Mouse (Mus musculus): ENCODE measurements around the gene Clec11a. TPM values are rescaled to one million over a fixed set of nuclear protein-coding genes. Genes with fewer than 3 reads are reported as not detected.

Clec11a gene
- 1.3 and 1.9 TPM in 2 replicates for total RNA-seq (2014; rRNA removed)
- polyA plus RNA-seq (2012; rRNA removed) = 2.0 and 2.4 TPM in 2 replicates

GRCm38 (mm10) chr7:44306516-44307240 lies at the start of gene Clec11a:
Gene Clec11a (minus strand): TSS chr7:44306902.
- no peak within 1 kb of the TSS for H3K27ac ChIP-seq (replicated peaks; ENCODE audit: insufficient read depth, low read depth, low read length)
- 82% methylated on average over 6 of the region's 6 CpGs for WGBS
- H3K9ac ChIP-seq (ENCODE audit: low read depth, low read length) = peak within 1 kb of the TSS; percentile 7; the same call in 1 of the 2 replicates
- TF ChIP-seq CTCF (IDR thresholded peaks at IDR 0.05; ENCODE audit: low read depth, low read length) = no peak
- TF ChIP-seq POLR2A (IDR thresholded peaks at IDR 0.05; ENCODE audit: extremely low read depth, insufficient read depth, low read length) = no peak
- no peak for DNase-seq (ENCODE audit: extremely low read depth, low read depth, low spot score)
- peaks cover 18% of the 10 kb centered on the region for H3K27me3 ChIP-seq (ENCODE audit: control insufficient read depth, insufficient read depth, low read length)
- no peaks in the 10 kb centered on the region for H3K36me3 ChIP-seq (ENCODE audit: control insufficient read depth, insufficient read depth, low read length)
- peak within 1 kb of the TSS; percentile 7; the same call in 1 of the 2 replicates for H3K4me3 ChIP-seq (ENCODE audit: insufficient read depth, low read depth, low read length)
- peaks cover 6% of the 10 kb centered on the region; the same call in 1 of the 2 replicates for H3K4me1 ChIP-seq (ENCODE audit: control insufficient read depth, insufficient read depth, low read length)
- no peaks in the 10 kb centered on the region for H3K79me2 ChIP-seq (ENCODE audit: control insufficient read depth, insufficient read depth, low read length)

- Histone ChIP-seq H3K4me3 (ENCODE audit: insufficient read depth, low read depth, low read length) (no peak overlapping the region), H3K4me1 (ENCODE audit: control insufficient read depth, insufficient read depth, low read length) (peaks cover 1% of the 10 kb centered on the region; the same call in 1 of the 2 replicates), H3K27me3 (ENCODE audit: control insufficient read depth, insufficient read depth, low read length) (peaks cover 40% of the 10 kb centered on the region), H3K79me2 (ENCODE audit: control insufficient read depth, insufficient read depth, low read length) (no peaks in the 10 kb centered on the region), H3K9ac (ENCODE audit: low read depth, low read length) (no peak overlapping the region), H3K36me3 (ENCODE audit: control insufficient read depth, insufficient read depth, low read length) (no peaks in the 10 kb centered on the region), H3K27ac (replicated peaks; ENCODE audit: insufficient read depth, low read depth, low read length) (no peak overlapping the region)
- WGBS = 74% methylated on average over 6 of the region's 6 CpGs
- no peak for DNase-seq (ENCODE audit: extremely low read depth, low read depth, low spot score)
- no peak for TF ChIP-seq CTCF (IDR thresholded peaks at IDR 0.05; ENCODE audit: low read depth, low read length)
- no peak for TF ChIP-seq POLR2A (IDR thresholded peaks at IDR 0.05; ENCODE audit: extremely low read depth, insufficient read depth, low read length)
Observed at GRCm38 (mm10) chr7:44355411-44355810, 48.7 kb upstream of the Clec11a start.

- Histone ChIP-seq H3K27me3 (ENCODE audit: control insufficient read depth, insufficient read depth, low read length) (peaks cover 34% of the 10 kb centered on the region), H3K9ac (ENCODE audit: low read depth, low read length) (no peak overlapping the region), H3K4me1 (ENCODE audit: control insufficient read depth, insufficient read depth, low read length) (no peaks in the 10 kb centered on the region), H3K4me3 (ENCODE audit: insufficient read depth, low read depth, low read length) (no peak overlapping the region), H3K36me3 (ENCODE audit: control insufficient read depth, insufficient read depth, low read length) (no peaks in the 10 kb centered on the region), H3K79me2 (ENCODE audit: control insufficient read depth, insufficient read depth, low read length) (no peaks in the 10 kb centered on the region), H3K27ac (replicated peaks; ENCODE audit: insufficient read depth, low read depth, low read length) (no peak overlapping the region)
- TF ChIP-seq CTCF (IDR thresholded peaks at IDR 0.05; ENCODE audit: low read depth, low read length) (no peak), POLR2A (IDR thresholded peaks at IDR 0.05; ENCODE audit: extremely low read depth, insufficient read depth, low read length) (no peak)
- WGBS = 4% methylated on average over 30 of the region's 35 CpGs
- DNase-seq (ENCODE audit: extremely low read depth, low read depth, low spot score) = no peak
Observed at GRCm38 (mm10) chr7:44353601-44354340, 47.1 kb upstream of the Clec11a start.

- Histone ChIP-seq H3K4me1 (ENCODE audit: control insufficient read depth, insufficient read depth, low read length) (no peaks in the 10 kb centered on the region), H3K4me3 (ENCODE audit: insufficient read depth, low read depth, low read length) (no peak overlapping the region), H3K27me3 (ENCODE audit: control insufficient read depth, insufficient read depth, low read length) (peaks cover 34% of the 10 kb centered on the region), H3K27ac (replicated peaks; ENCODE audit: insufficient read depth, low read depth, low read length) (no peak overlapping the region), H3K9ac (ENCODE audit: low read depth, low read length) (no peak overlapping the region), H3K79me2 (ENCODE audit: control insufficient read depth, insufficient read depth, low read length) (no peaks in the 10 kb centered on the region), H3K36me3 (ENCODE audit: control insufficient read depth, insufficient read depth, low read length) (no peaks in the 10 kb centered on the region)
- TF ChIP-seq POLR2A (IDR thresholded peaks at IDR 0.05; ENCODE audit: extremely low read depth, insufficient read depth, low read length) (no peak), CTCF (IDR thresholded peaks at IDR 0.05; ENCODE audit: low read depth, low read length) (no peak)
- no peak for DNase-seq (ENCODE audit: extremely low read depth, low read depth, low spot score)
- WGBS = 5% methylated on average over 71 of the region's 71 CpGs
Observed at GRCm38 (mm10) chr7:44352750-44353600, 46.3 kb upstream of the Clec11a start.

GRCm38 (mm10) chr7:44351881-44352749 lies 45.4 kb upstream of the Clec11a start:
- H3K27ac ChIP-seq (replicated peaks; ENCODE audit: insufficient read depth, low read depth, low read length) = no peak overlapping the region
- H3K4me1 ChIP-seq (ENCODE audit: control insufficient read depth, insufficient read depth, low read length) = no peaks in the 10 kb centered on the region
- H3K9ac ChIP-seq (ENCODE audit: low read depth, low read length) = no peak overlapping the region
- 9% methylated on average over 70 of the region's 71 CpGs for WGBS
- no peaks in the 10 kb centered on the region for H3K36me3 ChIP-seq (ENCODE audit: control insufficient read depth, insufficient read depth, low read length)
- DNase-seq (ENCODE audit: extremely low read depth, low read depth, low spot score) = no peak
- no peak overlapping the region for H3K4me3 ChIP-seq (ENCODE audit: insufficient read depth, low read depth, low read length)
- H3K79me2 ChIP-seq (ENCODE audit: control insufficient read depth, insufficient read depth, low read length) = no peaks in the 10 kb centered on the region
- H3K27me3 ChIP-seq (ENCODE audit: control insufficient read depth, insufficient read depth, low read length) = peaks cover 32% of the 10 kb centered on the region
- TF ChIP-seq CTCF (IDR thresholded peaks at IDR 0.05; ENCODE audit: low read depth, low read length) = no peak
- TF ChIP-seq POLR2A (IDR thresholded peaks at IDR 0.05; ENCODE audit: extremely low read depth, insufficient read depth, low read length) = no peak

Measured in liver, adult 2 months (tissue).